Mouse (Mus musculus): ENCODE measurements around the gene Ndnf. TPM values are rescaled to one million over a fixed set of nuclear protein-coding genes. Genes with fewer than 3 reads are reported as not detected.

Gene Ndnf
- total and polyA plus RNA-seq, 3 experiments, result not detected

GRCm38 (mm10) chr6:65739442-65739841 lies 68.1 kb downstream of the Ndnf start:
- Histone ChIP-seq H3K27me3 (ENCODE audit: control insufficient read depth in 1 of 2, insufficient read depth in 2 of 2, low read length in 2 of 2) (no peaks in the 10 kb centered on the region), H3K4me3 (ENCODE audit: control insufficient read depth in 1 of 2, insufficient read depth in 1 of 2, low read depth in 2 of 2, low read length in 2 of 2) (no peak overlapping the region), H3K9ac (ENCODE audit: control insufficient read depth, low read depth, low read length, poor library complexity, severe bottlenecking) (no peak overlapping the region), H3K9me3 (replicated peaks; ENCODE audit: insufficient read depth, low read length) (no peaks in the 10 kb centered on the region), H3K27ac (ENCODE audit: control insufficient read depth, low read depth, low read length) (no peak overlapping the region), H3K79me2 (ENCODE audit: control insufficient read depth, insufficient read depth, low read length, poor library complexity) (no peaks in the 10 kb centered on the region), H3K36me3 (ENCODE audit: control insufficient read depth in 1 of 2, insufficient read depth in 2 of 2, low read length in 2 of 2) (no peaks in the 10 kb centered on the region), H3K4me1 (ENCODE audit: control insufficient read depth in 1 of 2, insufficient read depth in 2 of 2, low read length in 2 of 2) (no peaks in the 10 kb centered on the region)
- no peak for DNase-seq (ENCODE audit: low read depth, low spot score)
- no peak for TF ChIP-seq EP300 (IDR thresholded peaks at IDR 0.05; ENCODE audit: low read depth in 1 of 2, low read length in 2 of 2)
- TF ChIP-seq TCF12 (IDR thresholded peaks at IDR 0.05; ENCODE audit: low read depth, low read length), result no peak
- TF ChIP-seq MAZ (IDR thresholded peaks at IDR 0.05; ENCODE audit: low read depth, low read length), result no peak
- TF ChIP-seq ZC3H11A (IDR thresholded peaks at IDR 0.05; ENCODE audit: low read depth, low read length), result no peak
- TF ChIP-seq RCOR1 (IDR thresholded peaks at IDR 0.05; ENCODE audit: low read depth, low read length), result no peak
- no peak for TF ChIP-seq E2F4 (IDR thresholded peaks at IDR 0.05; ENCODE audit: borderline replicate concordance, low read depth, low read length)
- no peak for TF ChIP-seq TBP (IDR thresholded peaks at IDR 0.05; ENCODE audit: low read depth, low read length)
- no peak for TF ChIP-seq POLR2AphosphoS5 (IDR thresholded peaks at IDR 0.05; ENCODE audit: borderline replicate concordance, low read depth, low read length)
- no peak for TF ChIP-seq KAT2A (conservative IDR thresholded peaks at IDR 0.05; ENCODE audit: low read depth, low read length)
- TF ChIP-seq ZMIZ1 (IDR thresholded peaks at IDR 0.05; ENCODE audit: low read depth, low read length), result no peak
- no peak for TF ChIP-seq MYB (IDR thresholded peaks at IDR 0.05; ENCODE audit: low read depth, low read length)
- no peak for TF ChIP-seq TAL1 (IDR thresholded peaks at IDR 0.05; ENCODE audit: low read length)
- TF ChIP-seq POLR2AphosphoS2 (IDR thresholded peaks at IDR 0.05; ENCODE audit: low read length), result no peak
- no peak for TF ChIP-seq CHD2 (IDR thresholded peaks at IDR 0.05; ENCODE audit: low read length)
- no peak for TF ChIP-seq USF1 (IDR thresholded peaks at IDR 0.05; ENCODE audit: low read depth, low read length)
- TF ChIP-seq ZNF384 (IDR thresholded peaks at IDR 0.05; ENCODE audit: low read depth, low read length), result no peak

GRCm38 (mm10) chr6:65743144-65743870 lies 71.9 kb downstream of the Ndnf start:
- Histone ChIP-seq H3K79me2 (ENCODE audit: control insufficient read depth, insufficient read depth, low read length, poor library complexity) (no peaks in the 10 kb centered on the region), H3K27me3 (ENCODE audit: control insufficient read depth in 1 of 2, insufficient read depth in 2 of 2, low read length in 2 of 2) (no peaks in the 10 kb centered on the region), H3K9ac (ENCODE audit: control insufficient read depth, low read depth, low read length, poor library complexity, severe bottlenecking) (no peak overlapping the region), H3K4me1 (ENCODE audit: control insufficient read depth in 1 of 2, insufficient read depth in 2 of 2, low read length in 2 of 2) (no peaks in the 10 kb centered on the region), H3K9me3 (replicated peaks; ENCODE audit: insufficient read depth, low read length) (no peaks in the 10 kb centered on the region), H3K4me3 (ENCODE audit: control insufficient read depth in 1 of 2, insufficient read depth in 1 of 2, low read depth in 2 of 2, low read length in 2 of 2) (no peak overlapping the region), H3K27ac (ENCODE audit: control insufficient read depth, low read depth, low read length) (no peak overlapping the region), H3K36me3 (ENCODE audit: control insufficient read depth in 1 of 2, insufficient read depth in 2 of 2, low read length in 2 of 2) (no peaks in the 10 kb centered on the region)
- no peak for TF ChIP-seq MXI1 (IDR thresholded peaks at IDR 0.05; ENCODE audit: low read depth, low read length)
- no peak for TF ChIP-seq CHD1 (IDR thresholded peaks at IDR 0.05; ENCODE audit: low read depth, low read length)
- no peak for TF ChIP-seq CHD2 (IDR thresholded peaks at IDR 0.05; ENCODE audit: low read length)
- TF ChIP-seq MEF2A (IDR thresholded peaks at IDR 0.05; ENCODE audit: extremely low read depth, insufficient replicate concordance, low read depth, low read length, poor library complexity, severe bottlenecking), result no peak
- TF ChIP-seq SMC3 (IDR thresholded peaks at IDR 0.05; ENCODE audit: low read depth, low read length), result no peak
- TF ChIP-seq ZC3H11A (IDR thresholded peaks at IDR 0.05; ENCODE audit: low read depth, low read length), result no peak
- TF ChIP-seq MAFK (IDR thresholded peaks at IDR 0.05; ENCODE audit: borderline replicate concordance, low read depth, low read length), result no peak
- TF ChIP-seq GABPA (IDR thresholded peaks at IDR 0.05; ENCODE audit: low read depth, low read length), result no peak
- TF ChIP-seq UBTF (IDR thresholded peaks at IDR 0.05; ENCODE audit: borderline replicate concordance, insufficient read depth, low read depth, low read length), result no peak
- no peak for TF ChIP-seq TCF12 (IDR thresholded peaks at IDR 0.05; ENCODE audit: low read depth, low read length)
- TF ChIP-seq TAL1 (IDR thresholded peaks at IDR 0.05; ENCODE audit: low read length), result no peak
- no peak for TF ChIP-seq EP300 (IDR thresholded peaks at IDR 0.05; ENCODE audit: low read depth in 1 of 2, low read length in 2 of 2)
- TF ChIP-seq HCFC1 (IDR thresholded peaks at IDR 0.05; ENCODE audit: low read depth, low read length), result no peak
- TF ChIP-seq ZMIZ1 (IDR thresholded peaks at IDR 0.05; ENCODE audit: low read depth, low read length), result no peak
- TF ChIP-seq MAZ (IDR thresholded peaks at IDR 0.05; ENCODE audit: low read depth, low read length), result no peak
- TF ChIP-seq ZNF384 (IDR thresholded peaks at IDR 0.05; ENCODE audit: low read depth, low read length), result no peak
- no peak for DNase-seq (ENCODE audit: low read depth, low spot score)
